Mouse (Mus musculus) B cell, adult (primary cell): ENCODE data around the gene Tas2r105. TPM values are rescaled to one million over a fixed set of nuclear protein-coding genes. Genes with fewer than 3 reads are reported as not detected.

Source experiments
- total RNA-seq: library from RNA; stranded (reverse); gene quantifications from 4 replicates; pipeline ENCODE4 v1.2.4, GENCODE M21; 2023; ENCODE audit not compliant: inconsistent age

Tas2r105 gene
- total RNA-seq, result not detected in 4 replicates

DNA sequence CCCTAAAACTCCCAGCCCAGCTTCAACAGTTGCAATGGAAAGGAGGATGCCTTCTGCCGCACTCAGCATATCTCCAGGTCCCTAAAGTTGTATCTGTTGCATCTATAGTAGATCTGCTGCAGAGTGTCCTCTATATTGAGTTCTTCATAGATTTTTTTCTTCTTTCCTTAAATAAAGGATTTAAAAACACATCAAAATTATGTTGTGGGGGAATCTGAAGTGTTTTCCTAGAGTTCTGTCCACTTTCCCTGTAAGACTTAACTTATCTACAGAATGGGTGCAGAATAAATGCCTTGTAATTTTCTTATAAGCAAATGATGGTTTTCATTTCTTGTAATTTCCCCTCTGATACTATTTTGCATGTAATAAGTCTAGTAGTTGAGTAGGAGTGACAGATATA, at the start of gene Tas2r105:
Tas2r105 (minus strand) TSS at position 101 of the 400 bp plus-strand sequence.

DNA sequence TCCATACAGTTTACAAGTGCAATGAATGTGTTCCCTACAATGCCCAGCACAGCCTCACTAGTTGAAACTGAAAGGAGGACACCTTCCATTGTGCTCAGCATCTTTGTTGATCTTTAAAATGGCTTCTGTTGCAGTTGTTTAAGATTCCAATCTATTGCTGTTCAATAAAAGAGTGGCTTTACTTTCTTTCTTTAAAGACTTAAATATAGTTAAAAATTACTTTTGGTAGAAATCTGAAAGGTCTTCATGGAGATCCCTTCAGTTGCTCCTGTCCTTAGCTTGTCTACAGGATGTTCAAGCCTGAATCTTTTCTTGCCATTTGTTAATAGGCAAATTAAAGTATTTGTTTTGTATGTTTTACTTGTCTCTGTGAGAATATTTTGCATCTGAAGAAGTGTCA, 2.7 kb upstream of the Tas2r105 start, which contains the start of gene Tas2r114:
Tas2r114 (minus strand) TSS at position 101 of the 400 bp plus-strand sequence.

GRCm38 (mm10) chr6:131685644-131686043, 1.7 kb downstream of the Tas2r105 start, which contains the start of gene Tas2r104:
Tas2r104 (minus strand) TSS chr6:131685744.

GRCm38 (mm10) chr6:131678786-131679185, 8.5 kb downstream of the Tas2r105 start, which contains the start of gene Tas2r106:
Tas2r106 (minus strand) TSS chr6:131678886.

DNA sequence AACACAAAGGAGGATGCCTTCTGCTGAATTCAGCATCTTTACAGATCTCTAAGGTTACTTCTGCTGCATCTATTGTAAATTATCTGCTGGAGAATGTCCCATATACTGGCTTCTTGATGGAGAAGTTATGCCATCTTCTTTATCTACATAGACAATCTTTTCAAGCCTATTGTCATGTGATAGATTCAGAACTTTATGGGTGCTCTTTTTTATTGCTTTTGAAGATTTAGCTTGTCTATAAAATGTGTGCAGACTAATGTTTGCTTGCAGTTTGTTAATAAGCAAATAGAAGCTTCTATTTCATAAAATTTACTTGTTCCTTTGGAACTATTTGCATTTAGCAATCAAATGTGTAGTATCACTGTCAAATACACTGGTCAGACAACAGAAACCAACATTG, 27.2 kb downstream of the Tas2r105 start, which contains the start of gene Tas2r107:
Tas2r107 (minus strand) TSS at position 101 of the 400 bp plus-strand sequence.

Other genes starting within 250 kb of the Tas2r105 start
- gene 5430401F13Rik, start 201.1 kb downstream of the Tas2r105 start, total RNA-seq, result not detected in 4 replicates
- not detected in 4 replicates for gene Gm6619, start 201.1 kb downstream of the Tas2r105 start, total RNA-seq
- not detected in 4 replicates for gene Tas2r130, start 56.6 kb downstream of the Tas2r105 start, total RNA-seq
- gene Tas2r107, start 27.3 kb downstream of the Tas2r105 start, total RNA-seq, result not detected in 4 replicates
- not detected in 4 replicates for gene Tas2r106, start 8.6 kb downstream of the Tas2r105 start, total RNA-seq
- gene Tas2r104, start 1.8 kb downstream of the Tas2r105 start, total RNA-seq, result not detected in 4 replicates
- not detected in 4 replicates for gene Tas2r114, start 2.6 kb upstream of the Tas2r105 start, total RNA-seq